Mouse (Mus musculus) T-helper 1 cell (primary cell): ENCODE results near the gene Aadacl3.

ENCODE experiments used
- in situ Hi-C: fragments of 300-600 bp; cut with MboI, MseI; formaldehyde crosslinking; loops from one replicate; pipeline ENCODE4 v1.15.1; 2025; ENCODE audit warnings: high pct_unique_total_duplicates

The Aadacl3 gene

GRCm38 (mm10) chr4:144463656-144464055 is at the start of gene Aadacl3:
Gene Aadacl3 (minus strand): TSS chr4:144463756.
- in situ Hi-C loops = no loop called here

GRCm38 (mm10) chr4:144506518-144506917 is 43.0 kb upstream of the Aadacl3 start:
- in situ Hi-C loops = no loop called here

- in situ Hi-C loops = no loop called here
These were observed 29.8 kb upstream of the Aadacl3 start for GRCm38 (mm10) chr4:144493331-144493730.

GRCm38 (mm10) chr4:144468091-144468490 is 4.5 kb upstream of the Aadacl3 start:
- in situ Hi-C loops = no loop called here

- in situ Hi-C loops = no loop called here
These were observed 1.6 kb upstream of the Aadacl3 start for GRCm38 (mm10) chr4:144465206-144465605.

GRCm38 (mm10) chr4:144453217-144453616 is 10.3 kb downstream of the Aadacl3 start, which contains the start of gene Gm9944:
Gene Gm9944 (minus strand): TSS chr4:144453317.
- in situ Hi-C loops = no loop called here

GRCm38 (mm10) chr4:144448546-144448945 is 15.0 kb downstream of the Aadacl3 start:
- in situ Hi-C loops = no loop called here

- in situ Hi-C loops = no loop called here
These were observed 22.0 kb downstream of the Aadacl3 start for GRCm38 (mm10) chr4:144441582-144441981.

GRCm38 (mm10) chr4:144441095-144441494 is 22.5 kb downstream of the Aadacl3 start:
- in situ Hi-C loops = no loop called here

- in situ Hi-C loops = no loop called here
These were observed 24.9 kb downstream of the Aadacl3 start, which contains the start of gene 1700012P22Rik for GRCm38 (mm10) chr4:144438672-144439071. Gene 1700012P22Rik (minus strand): TSS chr4:144438772.

- in situ Hi-C loops = no loop called here
These were observed 30.3 kb downstream of the Aadacl3 start for GRCm38 (mm10) chr4:144433216-144433615.

- in situ Hi-C loops = no loop called here
These were observed 32.8 kb downstream of the Aadacl3 start for GRCm38 (mm10) chr4:144430723-144431122.

- in situ Hi-C loops = no loop called here
These were observed 34.7 kb downstream of the Aadacl3 start for GRCm38 (mm10) chr4:144428868-144429267.

GRCm38 (mm10) chr4:144424590-144424989 is 39.0 kb downstream of the Aadacl3 start:
- in situ Hi-C loops = no loop called here

GRCm38 (mm10) chr4:144420644-144421043 is 42.9 kb downstream of the Aadacl3 start:
- in situ Hi-C loops = no loop called here

GRCm38 (mm10) chr4:144408290-144408689 is 55.3 kb downstream of the Aadacl3 start, which contains the start of gene Pramef12:
Gene Pramef12 (minus strand): TSS chr4:144408464.
- in situ Hi-C loops = no loop called here

- in situ Hi-C loops = no loop called here
These were observed 57.3 kb downstream of the Aadacl3 start for GRCm38 (mm10) chr4:144406261-144406660.

GRCm38 (mm10) chr4:144404456-144405086 is 59.0 kb downstream of the Aadacl3 start:
- in situ Hi-C loops = no loop called here
